Mouse (Mus musculus) urinary bladder, adult 18-20 months (tissue): ENCODE data around the gene Rap1b.

ENCODE experiments used
- DNase-seq, 2 experiments: peaks; one replicate each; pipeline ENCODE4 v3.0.0; 2022; ENCODE audit warnings: low spot score in 2 of 2, mixed read lengths in 2 of 2

The Rap1b gene

GRCm38 (mm10) chr10:117858241-117858640, 12.4 kb upstream of the Rap1b start:
- DNase-seq, result no peak

GRCm38 (mm10) chr10:117856001-117856720, 10.3 kb upstream of the Rap1b start:
- DNase-seq, result no peak

GRCm38 (mm10) chr10:117852648-117853192, 6.9 kb upstream of the Rap1b start:
- DNase-seq, result no peak

GRCm38 (mm10) chr10:117848981-117849380, 3.1 kb upstream of the Rap1b start:
- no peak for DNase-seq

- DNase-seq, result no peak
Measured at GRCm38 (mm10) chr10:117846796-117847195, 961 bp upstream of the Rap1b start.

GRCm38 (mm10) chr10:117846260-117846632, 411 bp upstream of the Rap1b start:
- DNase-seq, result no peak

GRCm38 (mm10) chr10:117844782-117845596, 846 bp downstream of the Rap1b start:
- DNase-seq, result peak; percentile 42 to 67

- DNase-seq, result no peak
Measured at GRCm38 (mm10) chr10:117844279-117844678, 1.6 kb downstream of the Rap1b start.

- DNase-seq, result no peak
Measured at GRCm38 (mm10) chr10:117843690-117844089, 2.1 kb downstream of the Rap1b start.

- no peak for DNase-seq
Measured at GRCm38 (mm10) chr10:117841765-117842164, 4.1 kb downstream of the Rap1b start.

- DNase-seq, result no peak
Measured at GRCm38 (mm10) chr10:117840431-117840995, 5.3 kb downstream of the Rap1b start.

- DNase-seq, result no peak
Measured at GRCm38 (mm10) chr10:117839737-117840136, 6.1 kb downstream of the Rap1b start.

- no peak for DNase-seq
Measured at GRCm38 (mm10) chr10:117838924-117839323, 6.9 kb downstream of the Rap1b start.

- DNase-seq, result no peak
Measured at GRCm38 (mm10) chr10:117836354-117836753, 9.5 kb downstream of the Rap1b start.

- no peak for DNase-seq
Measured at GRCm38 (mm10) chr10:117835453-117835852, 10.4 kb downstream of the Rap1b start.

- DNase-seq, result no peak
Measured at GRCm38 (mm10) chr10:117830797-117831196, 15.0 kb downstream of the Rap1b start.

- DNase-seq, result no peak
Measured at GRCm38 (mm10) chr10:117829472-117830155, 16.2 kb downstream of the Rap1b start.

GRCm38 (mm10) chr10:117829022-117829421, 16.8 kb downstream of the Rap1b start:
- no peak for DNase-seq

GRCm38 (mm10) chr10:117828536-117828935, 17.3 kb downstream of the Rap1b start:
- no peak for DNase-seq

- DNase-seq, result no peak
Measured at GRCm38 (mm10) chr10:117824647-117825046, 21.2 kb downstream of the Rap1b start.

GRCm38 (mm10) chr10:117824139-117824538, 21.7 kb downstream of the Rap1b start:
- DNase-seq, result no peak

- DNase-seq, result no peak
Measured at GRCm38 (mm10) chr10:117823321-117823720, 22.5 kb downstream of the Rap1b start.
